Mouse (Mus musculus) gastrocnemius, postnatal 36 days (tissue): Measurements from ENCODE around the gene Cobl. TPM values are rescaled to one million over a fixed set of nuclear protein-coding genes. Genes with fewer than 3 reads are reported as not detected.

Source experiments
- DNase-seq, 2 experiments: peaks; one replicate each; pipeline ENCODE4 v3.0.0; 2022
- intact Hi-C: fragments of 180-260 bp; cut with DNase I; formaldehyde crosslinking; loops from one replicate; pipeline ENCODE4 v1.15.1; 2025
- total RNA-seq, 2 experiments: library from RNA; stranded (reverse); gene quantifications; 2 replicates each; pipeline ENCODE4 v1.2.3; 2021

The Cobl gene
- total RNA-seq, 2 experiments from 2014 or later: 89.2 to 111 TPM

DNA sequence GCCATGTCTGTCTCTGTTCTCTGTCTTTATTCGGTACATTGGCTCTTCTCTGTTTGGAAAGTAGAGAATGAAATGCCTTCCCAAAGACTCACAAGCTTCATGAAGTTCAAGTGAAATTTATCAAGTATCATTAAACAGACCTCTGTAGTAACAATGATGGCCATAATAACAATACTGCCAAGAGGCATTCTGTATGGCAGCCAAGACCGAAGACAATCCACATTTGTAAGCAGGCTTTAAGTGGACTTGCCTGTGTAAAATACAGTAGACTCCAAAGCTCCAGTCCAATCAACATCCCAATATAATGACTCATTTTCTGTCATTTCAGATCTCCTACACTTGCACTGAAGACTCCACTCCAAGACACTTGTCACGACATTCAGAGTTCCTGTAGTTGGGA lies 16.7 kb downstream of the Cobl start:
- no peak for DNase-seq
- intact Hi-C loops: no loop called here

DNA sequence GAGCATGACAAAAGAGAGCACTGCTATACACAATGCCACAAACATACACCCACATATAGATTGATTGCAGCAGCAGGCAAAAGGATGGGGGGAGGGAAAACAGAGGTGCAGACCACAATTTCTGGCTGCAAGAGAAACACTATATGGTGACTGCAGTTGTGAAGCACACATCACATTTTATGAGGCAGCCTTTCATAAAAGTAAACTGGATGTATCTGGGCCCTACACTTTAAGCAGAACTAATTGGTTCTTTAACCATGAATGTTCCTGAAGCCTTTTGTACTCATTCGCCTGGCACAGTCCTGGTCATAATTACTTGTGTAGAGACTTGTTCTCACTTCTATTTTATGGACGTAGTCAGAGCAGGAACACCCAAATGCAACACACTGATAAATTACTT lies 19.5 kb downstream of the Cobl start:
- intact Hi-C loops: no loop called here
- no peak for DNase-seq

DNA sequence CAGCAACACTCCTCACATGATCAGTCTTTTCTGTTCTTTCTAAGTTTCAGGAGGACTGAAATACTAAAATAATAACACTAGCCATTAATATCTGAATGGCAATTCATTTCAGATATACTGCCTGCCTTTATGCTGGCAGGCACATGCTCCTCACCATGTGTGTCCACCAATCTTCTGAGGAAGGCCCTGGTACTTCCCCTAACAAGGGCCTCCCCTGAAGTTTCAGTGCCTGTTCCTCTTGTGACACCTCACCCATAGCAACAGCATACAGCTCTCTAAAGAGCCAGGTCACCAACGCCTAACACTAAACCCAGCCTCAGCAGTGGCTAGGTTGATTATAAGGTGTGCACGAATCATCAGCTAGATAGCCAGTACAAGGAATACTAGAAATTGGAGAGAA lies 20.5 kb downstream of the Cobl start:
- DNase-seq: no peak
- intact Hi-C loops: no loop called here

DNA sequence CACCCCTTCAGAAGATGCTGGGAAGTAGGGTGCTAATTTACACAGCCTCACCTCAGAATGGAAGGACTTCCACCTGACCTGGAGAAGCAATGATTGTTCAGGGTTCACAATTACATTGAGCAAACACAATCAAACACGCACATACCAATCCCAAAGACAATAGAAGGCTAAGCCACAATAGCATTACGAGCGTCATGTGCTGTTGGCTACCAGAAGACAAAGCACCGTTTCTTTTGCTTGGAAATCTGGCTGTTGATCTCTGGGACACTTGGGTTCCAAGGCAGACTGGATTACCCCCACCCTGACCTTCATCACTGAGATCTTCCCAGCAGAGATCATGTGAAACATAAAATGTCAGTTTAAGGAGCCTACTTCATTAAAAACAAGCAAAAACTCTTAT lies 21.1 kb downstream of the Cobl start:
- intact Hi-C loops: no loop called here
- no peak for DNase-seq

DNA sequence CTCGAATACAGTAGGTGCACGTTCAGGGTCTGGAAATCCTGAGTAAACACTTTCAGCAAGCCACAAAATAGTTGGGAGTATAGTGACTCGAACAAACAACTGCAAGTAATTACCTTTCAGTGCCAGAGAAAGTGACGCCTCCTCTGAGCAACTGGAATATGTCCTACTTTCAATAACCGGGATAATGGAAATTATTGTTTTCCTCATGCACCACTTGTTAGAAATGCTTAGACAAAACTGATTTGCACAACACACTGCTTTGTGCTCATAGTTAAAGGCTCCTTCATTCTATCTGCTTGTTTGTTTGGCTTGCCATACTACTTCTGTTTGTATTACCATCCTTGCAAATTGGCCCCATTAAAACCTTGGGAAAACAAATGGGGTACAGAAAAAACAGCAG lies 21.6 kb downstream of the Cobl start:
- no peak for DNase-seq
- intact Hi-C loops: no loop called here

DNA sequence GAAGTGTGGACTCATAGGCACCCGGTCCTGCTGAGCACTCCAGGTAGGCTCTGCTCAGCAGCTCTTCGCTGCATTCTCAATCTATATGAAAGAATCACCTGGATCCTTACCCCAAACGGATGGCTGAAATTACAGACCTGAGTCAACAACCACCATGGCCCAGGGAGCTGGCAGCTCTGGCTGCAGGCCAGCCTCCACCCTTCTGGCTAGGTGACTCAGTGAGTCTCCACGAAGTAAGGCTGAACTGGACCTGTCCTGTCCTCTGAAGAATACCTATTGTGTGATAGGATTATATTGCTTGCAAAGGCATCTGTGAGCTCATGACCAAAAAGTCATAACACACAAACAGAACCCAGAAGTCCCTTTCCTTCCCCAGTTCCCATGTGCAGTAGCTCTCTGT lies 22.5 kb downstream of the Cobl start:
- no peak for DNase-seq
- intact Hi-C loops: no loop called here

DNA sequence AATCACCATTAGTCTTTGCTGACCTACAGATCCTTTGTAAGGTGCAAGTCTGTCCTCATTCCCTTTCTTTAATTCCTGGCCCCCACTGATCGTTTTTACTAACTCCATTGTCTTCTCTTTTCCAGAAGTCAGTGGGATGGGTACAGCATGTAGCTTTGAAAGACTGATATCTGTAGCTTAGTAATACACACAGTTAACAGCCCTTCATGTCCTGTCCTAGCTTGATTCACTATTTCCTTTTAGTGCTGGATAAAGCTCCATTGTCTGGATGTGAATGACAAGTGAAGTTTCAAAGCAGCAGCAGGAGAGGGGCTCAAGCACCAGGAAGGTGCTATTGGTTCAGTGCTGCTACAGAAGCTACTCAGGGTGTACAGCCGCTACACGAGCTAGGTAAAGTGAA lies 28.9 kb downstream of the Cobl start:
- intact Hi-C loops: no loop called here
- no peak for DNase-seq

DNA sequence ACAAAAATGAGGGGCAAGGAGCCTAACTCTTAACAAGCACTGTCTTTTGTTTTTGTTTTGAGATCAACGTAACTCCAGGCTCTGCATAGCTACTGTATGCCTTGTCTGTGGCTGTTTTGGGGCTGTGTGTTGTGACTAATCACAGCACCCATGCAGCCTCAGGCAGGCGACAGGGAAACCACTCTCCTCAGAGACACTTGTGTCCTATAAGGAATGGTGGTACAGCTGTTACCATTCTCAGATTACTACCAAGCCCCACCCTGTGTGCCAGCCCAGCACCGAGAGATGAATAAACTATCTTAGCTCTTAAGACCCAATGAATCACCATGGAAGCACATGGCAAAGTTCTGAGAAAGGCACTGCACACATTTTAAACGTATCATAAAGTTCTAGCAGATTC lies 29.7 kb downstream of the Cobl start:
- DNase-seq: peak in 1 of 2 experiments; percentile 21
- intact Hi-C loops: no loop called here

DNA sequence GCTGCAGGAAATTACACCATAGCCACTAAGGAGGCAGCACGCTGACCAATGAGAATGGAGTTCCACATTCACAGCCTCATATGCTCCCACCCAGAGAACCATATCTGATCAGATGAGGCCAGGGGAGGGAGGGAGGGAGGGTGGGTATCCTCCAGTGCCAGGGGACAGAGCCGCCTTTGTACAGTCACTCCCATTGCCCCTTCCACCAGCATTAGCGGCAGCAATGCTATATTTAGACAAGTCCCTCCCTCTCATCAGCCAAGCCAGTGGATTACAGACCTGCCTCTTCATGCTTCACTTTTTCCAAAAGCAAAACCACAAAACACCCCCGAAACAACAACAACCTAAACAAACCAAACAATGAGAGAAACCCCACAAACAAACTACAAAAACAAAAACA lies 30.2 kb downstream of the Cobl start:
- peak in 1 of 2 experiments; percentile 15 for DNase-seq
- intact Hi-C loops: no loop called here

DNA sequence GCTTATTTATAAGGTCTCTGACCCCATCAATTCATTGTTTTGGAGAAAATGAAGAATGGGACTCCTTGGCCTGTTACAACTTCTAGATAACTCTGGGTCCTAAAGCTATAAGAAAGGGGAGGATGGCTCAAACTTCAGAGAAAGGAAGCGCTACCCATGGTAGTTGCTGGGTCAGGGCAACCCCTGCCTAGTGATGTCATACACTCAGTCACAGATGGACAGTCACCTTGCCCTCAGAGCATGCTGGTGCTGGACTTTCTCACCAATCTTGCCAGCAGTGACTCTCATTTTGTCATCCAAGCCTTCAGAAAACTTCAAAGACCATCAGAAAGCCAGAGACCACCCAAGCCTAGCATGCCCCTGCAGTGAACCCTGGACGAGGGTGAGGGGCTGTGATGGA lies 32.8 kb downstream of the Cobl start:
- intact Hi-C loops: no loop called here
- no peak for DNase-seq

DNA sequence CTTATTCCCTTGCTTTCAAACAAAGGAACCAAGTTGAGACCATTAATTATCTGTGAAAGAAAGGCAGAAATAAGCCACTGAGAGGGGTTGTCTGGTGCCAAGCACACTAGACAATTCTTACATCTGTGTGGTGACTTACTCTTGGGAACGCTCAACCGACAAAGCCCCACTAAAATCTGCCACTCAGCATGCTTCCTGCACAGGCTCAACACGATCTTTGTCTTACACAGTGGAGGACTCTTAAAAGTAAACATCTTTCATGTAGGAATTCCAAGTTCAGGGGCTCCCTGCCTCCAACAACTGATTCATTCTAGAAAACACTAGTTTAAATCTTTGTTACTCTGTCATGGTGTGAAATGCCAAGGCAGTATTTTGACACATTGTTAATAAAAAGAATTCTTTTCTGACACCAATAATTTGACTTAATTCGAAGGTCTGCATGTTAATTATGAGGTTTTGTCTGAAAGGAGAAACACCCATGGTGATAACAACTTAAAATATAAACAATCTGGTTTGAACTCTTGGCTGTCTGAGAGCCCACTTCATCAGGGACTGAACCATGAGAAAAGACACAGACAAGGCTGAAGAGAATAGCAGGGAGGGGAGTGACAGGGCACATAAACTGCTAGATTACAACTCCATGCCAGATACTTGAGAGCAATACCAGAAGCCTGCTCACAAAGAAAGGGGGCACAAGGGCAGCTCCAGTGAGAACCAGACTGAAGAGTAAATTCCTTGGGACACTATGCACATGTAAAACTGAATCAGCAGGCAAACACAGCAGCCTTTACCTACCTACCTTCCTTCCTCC lies 34.3 kb downstream of the Cobl start:
- DNase-seq: no peak
- intact Hi-C loops: no loop called here

DNA sequence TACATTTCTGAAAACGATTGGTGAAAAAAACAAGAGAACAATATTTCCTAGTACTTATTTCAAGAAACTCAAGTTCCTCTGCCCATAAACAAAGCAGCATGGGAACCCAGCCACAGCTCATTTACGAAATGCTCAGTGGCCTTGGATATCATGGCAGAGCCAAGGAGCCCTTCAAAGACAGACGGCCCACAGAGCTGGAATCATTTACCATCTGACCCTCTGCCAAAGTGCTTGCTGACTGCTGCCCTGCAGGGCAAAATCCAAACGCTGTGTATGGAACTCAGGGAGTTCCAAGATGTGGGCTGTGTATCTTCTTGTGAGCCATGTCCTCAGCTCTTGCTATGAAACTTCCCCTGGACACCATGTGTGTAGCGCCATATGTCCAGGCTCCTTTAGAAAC lies 38.0 kb downstream of the Cobl start:
- DNase-seq: peak in 1 of 2 experiments; percentile 19
- intact Hi-C loops: no loop called here

DNA sequence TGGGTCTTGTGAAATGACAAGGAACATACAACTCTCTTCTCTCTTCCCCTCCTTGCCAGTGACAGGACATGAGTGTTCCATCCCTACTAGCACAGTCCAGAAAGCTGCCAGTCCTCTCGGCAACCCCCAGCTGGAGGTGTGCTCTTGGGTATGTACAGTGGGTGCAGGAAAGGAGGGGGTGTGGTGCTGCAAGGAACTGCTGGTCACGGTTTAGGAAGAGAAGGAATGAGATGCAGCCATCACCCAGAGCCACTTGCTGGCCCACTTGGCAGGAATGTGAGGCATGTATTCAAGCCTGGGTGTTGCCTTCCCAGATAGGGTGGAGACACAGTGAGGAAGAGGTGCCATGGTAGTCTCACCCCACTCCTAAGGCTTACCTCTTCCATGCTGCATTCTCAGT lies 40.6 kb downstream of the Cobl start:
- no peak for DNase-seq
- intact Hi-C loops: no loop called here

DNA sequence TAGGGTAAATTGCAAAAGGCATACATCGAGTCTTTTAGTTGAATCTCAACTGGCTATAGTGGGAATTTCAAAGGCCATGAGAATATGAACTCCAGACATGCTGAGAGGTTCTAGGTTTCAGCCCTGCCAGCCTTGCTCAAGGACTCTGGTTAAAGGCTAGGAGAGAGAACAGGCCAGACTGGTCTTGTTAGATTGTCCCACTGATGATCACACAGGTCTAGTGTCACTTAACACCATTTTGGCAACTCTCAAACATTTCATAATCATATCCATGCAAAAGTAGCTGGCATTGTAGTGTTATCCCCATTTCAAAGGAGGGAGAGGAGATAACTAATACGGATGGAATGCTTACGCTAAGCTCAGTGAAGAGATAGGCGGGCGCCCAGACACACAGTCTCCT lies 43.6 kb downstream of the Cobl start:
- intact Hi-C loops: no loop called here
- DNase-seq: no peak

DNA sequence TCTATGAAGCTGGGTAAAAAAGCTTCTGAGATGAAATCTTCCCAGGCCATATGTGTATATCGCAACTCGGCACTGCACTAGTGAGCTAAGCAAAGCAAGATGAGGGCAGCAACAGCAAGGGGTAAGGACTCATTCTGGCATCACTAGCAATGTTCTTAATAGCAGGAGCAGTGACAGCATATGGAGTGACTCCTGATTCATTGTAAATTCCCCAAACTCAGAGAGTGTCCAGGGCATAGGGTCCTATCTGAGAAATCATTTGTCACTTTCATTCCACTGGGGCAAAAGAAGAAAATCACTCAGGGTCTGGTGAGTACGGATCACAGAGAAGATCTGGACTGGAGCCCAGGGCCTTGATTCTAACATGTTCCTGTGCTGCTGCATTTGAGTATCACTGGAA lies 44.6 kb downstream of the Cobl start:
- DNase-seq: no peak
- intact Hi-C loops: no loop called here

DNA sequence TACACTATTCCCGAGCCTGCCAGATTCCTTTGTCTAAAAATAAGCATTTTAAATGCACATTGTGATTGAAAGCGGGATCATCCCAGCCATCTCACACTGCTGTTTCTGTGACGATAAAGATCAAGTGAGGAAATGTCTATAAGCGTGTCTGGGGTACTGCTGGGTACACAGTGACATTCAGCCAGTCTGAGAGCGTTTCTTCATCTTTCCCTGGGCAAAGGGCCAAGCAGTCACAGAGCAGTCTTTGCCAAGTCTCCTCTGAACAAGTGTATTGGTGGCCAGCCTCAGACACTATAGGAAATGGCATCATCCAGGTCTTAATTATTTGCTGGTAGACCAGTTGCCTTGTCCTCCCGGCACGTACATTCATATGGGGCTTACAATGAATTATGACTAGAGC lies 47.9 kb downstream of the Cobl start:
- intact Hi-C loops: no loop called here
- DNase-seq: no peak

DNA sequence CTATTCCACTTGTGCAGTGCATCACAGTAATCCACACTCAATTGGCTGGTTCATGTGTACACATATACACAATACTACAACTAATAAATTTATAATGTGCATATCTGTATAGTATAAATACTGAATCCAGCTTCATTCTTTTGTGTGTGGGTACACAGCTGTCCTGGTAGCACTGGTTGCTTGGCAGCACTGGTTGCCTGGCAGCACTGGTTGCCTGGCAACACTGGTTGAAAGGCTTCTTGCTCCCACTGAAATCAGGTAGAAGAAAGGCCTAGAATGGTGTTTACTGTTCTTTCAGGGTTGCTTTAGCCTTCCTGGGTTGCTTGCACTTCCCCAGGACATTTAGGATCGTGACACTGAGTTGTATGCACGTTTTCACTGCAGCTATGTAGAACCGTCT lies 49.4 kb downstream of the Cobl start:
- DNase-seq: no peak

DNA sequence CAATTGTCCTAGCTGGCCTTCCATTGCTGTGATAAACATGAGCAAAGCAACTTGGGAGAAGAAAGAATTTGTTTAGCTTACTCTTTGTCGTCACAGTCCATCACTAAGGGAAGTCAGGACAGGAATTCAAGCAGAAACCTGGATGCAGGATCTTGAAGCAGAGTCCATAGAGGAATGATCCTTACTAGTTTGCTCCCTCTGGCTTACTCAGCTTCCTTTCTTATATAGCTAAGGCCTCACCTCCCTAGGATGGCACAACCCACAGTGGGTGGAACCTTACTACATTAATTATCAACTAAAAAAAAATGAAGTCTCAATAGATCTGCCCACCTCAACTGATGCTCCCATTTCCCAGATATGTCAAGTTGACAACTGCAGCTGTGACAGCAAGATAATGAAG lies 52.8 kb downstream of the Cobl start:
- intact Hi-C loops: no loop called here

More for the DNA sequence above, 49.4 kb downstream of the Cobl start:
- intact Hi-C loops: no loop called here

DNA sequence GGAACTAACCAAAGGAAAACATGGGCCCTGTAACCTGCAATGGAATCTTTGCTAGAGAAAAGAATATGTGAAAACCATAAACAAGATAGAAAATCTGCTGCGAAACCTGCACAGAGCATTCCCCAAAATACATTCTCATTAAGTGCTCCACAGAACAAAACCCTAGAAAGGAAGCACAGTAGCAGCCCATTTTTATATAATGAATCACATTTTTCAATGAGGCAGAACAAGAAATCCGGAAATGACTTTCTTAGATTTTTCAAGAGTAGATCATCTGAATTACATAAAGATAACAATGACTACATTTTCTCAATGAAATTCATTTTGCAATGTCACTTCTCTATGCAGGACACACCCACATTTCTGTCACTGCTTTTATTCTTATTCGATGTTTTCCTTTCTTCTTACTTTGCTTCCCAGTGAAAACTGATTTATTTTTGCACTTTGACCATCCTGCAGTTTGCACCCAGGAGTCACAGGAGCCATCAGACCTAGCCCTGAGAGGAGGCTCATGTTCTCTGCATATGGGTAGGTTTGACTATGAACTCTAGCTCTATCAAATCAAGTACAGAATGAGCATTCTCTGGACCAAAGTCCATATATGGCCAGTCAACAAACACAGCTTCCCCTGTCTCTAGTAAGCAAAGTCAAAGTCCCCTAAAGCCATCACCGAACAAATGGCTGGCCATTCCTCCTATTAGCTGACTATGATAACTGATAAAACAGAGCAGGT lies 53.5 kb downstream of the Cobl start:
- no peak for DNase-seq
- intact Hi-C loops: no loop called here

More for the DNA sequence above, 52.8 kb downstream of the Cobl start:
- DNase-seq: no peak

DNA sequence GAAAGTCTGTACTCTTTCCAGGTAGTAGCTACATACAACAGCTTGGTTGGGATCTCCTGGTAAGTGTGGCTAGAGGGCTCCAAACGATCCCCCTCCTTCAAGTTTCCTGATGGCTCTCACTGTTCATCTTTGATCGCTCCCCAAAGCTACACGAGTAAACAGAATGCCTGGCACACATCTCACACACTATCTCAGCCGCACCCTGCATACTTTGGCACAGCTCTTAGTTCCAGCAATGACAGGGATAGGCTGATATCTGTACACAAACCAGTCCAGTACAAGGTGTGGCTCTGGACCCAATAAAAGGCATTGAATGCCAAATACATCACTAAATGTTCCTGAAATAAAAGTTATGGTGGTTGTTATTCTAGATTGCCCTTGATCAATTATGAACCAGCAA lies 55.3 kb downstream of the Cobl start:
- no peak for DNase-seq

DNA sequence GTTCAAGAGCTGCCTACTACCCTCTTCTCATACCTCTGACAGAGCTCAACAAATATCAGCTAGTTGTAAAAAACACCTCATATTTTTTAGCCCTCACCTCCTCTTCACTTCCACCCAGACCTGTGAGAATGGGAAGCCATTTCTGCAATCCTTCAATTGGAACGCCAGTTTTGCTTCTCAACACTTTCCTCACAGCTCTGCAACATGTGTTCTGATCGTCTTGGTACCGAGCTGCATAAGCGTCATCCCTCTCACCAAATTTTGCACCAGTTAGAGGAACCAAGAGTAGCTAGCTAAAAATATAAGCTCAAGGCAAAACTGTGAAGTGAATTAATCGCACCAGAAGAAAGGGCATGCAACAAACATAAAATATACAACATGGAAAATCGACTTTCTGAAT lies 56.9 kb downstream of the Cobl start:
- no peak for DNase-seq
- intact Hi-C loops: no loop called here

More for the DNA sequence above, 55.3 kb downstream of the Cobl start:
- intact Hi-C loops: no loop called here

DNA sequence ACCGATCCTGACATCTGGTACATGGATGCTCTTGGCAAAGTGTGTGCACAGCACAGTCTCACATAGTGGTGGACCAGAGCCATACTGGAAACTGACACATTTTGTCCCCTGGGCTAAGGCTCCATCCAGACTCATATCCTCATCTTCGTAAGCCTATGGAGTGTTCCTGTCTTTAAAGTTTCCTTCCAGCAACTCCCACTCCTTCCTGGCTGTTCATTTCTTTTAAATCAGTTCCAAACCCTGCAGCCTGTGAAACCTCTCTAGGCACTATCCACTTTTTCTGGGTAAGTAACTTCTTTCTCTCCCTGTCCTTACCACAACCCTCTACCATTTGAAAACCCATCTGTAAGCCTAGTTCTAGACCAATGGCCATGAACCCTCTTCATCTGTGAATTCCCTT lies 64.9 kb downstream of the Cobl start:
- intact Hi-C loops: loop anchor here (5.0 kb wide), 1 partner anchor 62 kb away; the partner anchor contains the start of gene Cobl

More for the DNA sequence above, 64.9 kb downstream of the Cobl start:
- no peak for DNase-seq
